Mouse (Mus musculus): ENCODE data around the gene Cldn12. TPM values are rescaled to one million over a fixed set of nuclear protein-coding genes. Genes with fewer than 3 reads are reported as not detected.

The Cldn12 gene
- polyA plus RNA-seq (2015; fragmentation: Nextera tagmentation; extraction: Ambion mirVana): 36.6 and 42.2 TPM in 2 replicates

DNA sequence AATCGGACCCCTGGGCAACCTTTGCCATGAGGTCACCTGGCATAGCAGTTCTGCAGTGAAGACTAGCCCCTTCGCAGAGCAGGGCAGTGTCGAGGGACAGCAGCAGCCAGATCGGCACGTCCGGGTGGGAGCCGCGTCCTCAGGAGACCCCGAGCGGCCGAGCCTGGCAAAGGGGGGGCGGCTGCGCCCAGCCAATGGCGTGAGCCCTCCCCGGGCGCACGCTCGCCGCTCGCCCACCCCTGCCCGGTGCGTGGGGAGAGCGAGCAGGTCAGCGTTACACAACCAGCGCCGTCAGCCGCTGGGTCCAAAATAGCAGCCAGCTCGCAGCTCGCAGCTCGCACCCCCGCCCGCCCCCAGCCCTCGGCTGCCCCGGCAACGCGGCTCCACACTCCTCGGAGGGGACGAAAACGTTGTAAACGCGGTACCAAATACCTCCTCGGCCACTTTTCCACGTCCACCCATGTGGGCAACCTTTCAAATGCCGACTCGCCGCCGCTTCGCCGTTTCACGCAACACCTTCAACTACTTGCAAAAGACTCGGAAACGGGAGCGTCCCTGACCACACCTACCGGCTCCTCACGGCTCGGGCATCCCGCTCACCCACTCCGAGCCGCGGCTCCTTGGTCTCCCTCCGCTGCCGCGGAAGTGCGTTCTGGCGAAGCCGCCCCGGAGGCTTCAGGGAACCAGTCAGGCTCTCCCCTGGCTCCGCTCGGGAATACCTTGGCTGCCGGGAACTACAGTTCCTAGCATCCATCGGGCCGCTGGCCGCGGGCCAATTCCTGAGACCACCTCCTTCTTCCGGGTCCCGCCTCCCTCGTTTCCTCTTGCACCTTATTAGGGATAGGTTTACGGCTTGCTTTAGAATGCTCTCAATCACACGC is at the start of gene Cldn12:
TSS of gene Cldn12 (minus strand) at position 763 of the 881 bp plus-strand sequence.
- WGBS: under 1% methylated on average over 79 of the region's 79 CpGs
- Histone ChIP-seq H3K27ac (ENCODE audit: low read length) (peak within 1 kb of the TSS; percentile 94), H3K9me3 (ENCODE audit: low read length) (0 out of 2 replicates have a peak, but pooled peaks cover 3% of the 10 kb centered on the region), H3K4me3 (ENCODE audit: low read length) (peak within 1 kb of the TSS; percentile 88), H3K4me1 (ENCODE audit: insufficient read depth, low read length) (peaks cover 8% of the 10 kb centered on the region), H3K9ac (replicated peaks; ENCODE audit: low read length) (peak within 1 kb of the TSS; percentile 83), H3K4me2 (replicated peaks; ENCODE audit: low read depth, low read length) (peak within 1 kb of the TSS; percentile 80), H3K36me3 (ENCODE audit: insufficient read depth, low read length) (peaks cover 3% of the 10 kb centered on the region; the same call in 1 of the 2 replicates), H3K27me3 (ENCODE audit: insufficient read depth, low read length) (no peaks in the 10 kb centered on the region)
- peak; percentile 97 for ATAC-seq (ENCODE audit: low FRiP score, low TSS enrichment)

- WGBS: 81% methylated on average over 3 of the region's 3 CpGs
Observed at GRCm38 (mm10) chr5:5562435-5562834, 47.7 kb upstream of the Cldn12 start.

DNA sequence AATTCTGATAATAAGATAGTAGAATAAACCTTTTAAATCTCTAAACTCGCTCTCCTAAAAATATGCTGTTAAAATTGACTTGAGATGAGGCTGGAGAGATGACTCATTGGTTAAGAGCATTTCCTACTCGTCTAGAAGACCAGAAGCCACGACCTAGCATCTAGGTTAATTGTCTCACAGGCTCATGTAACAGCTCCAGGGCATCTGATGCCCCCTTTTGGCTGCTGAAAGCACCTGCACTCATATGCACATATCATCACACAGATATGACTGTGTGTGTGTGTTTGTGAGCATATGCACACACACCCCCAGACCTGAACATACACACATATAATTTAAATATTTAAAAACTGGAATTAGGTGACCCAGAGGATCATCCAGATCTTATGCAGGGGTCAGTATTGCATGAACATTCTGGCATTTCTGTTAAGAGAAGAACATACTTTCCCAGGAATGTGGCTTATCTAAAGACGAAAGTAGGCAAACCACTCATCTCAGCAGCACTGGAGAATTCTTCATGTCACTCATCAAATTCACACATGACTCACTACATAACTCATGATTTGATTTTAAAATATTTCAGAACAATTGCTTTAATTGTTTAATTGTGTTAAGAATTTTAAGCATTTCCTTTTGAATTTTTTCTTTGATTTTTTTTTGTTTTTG is 46.4 kb upstream of the Cldn12 start:
- 73% methylated on average over 4 of the region's 4 CpGs for WGBS
- no peak overlapping the region for H3K27ac ChIP-seq (ENCODE audit: low read length)
- no peak for ATAC-seq (ENCODE audit: low FRiP score, low TSS enrichment)

More at GRCm38 (mm10) chr5:5562435-5562834, 47.7 kb upstream of the Cldn12 start:
- Histone ChIP-seq H3K9me3 (ENCODE audit: low read length) (no peaks in the 10 kb centered on the region), H3K36me3 (ENCODE audit: insufficient read depth, low read length) (no peaks in the 10 kb centered on the region), H3K4me2 (replicated peaks; ENCODE audit: low read depth, low read length) (no peak overlapping the region), H3K27ac (ENCODE audit: low read length) (no peak overlapping the region), H3K4me1 (ENCODE audit: insufficient read depth, low read length) (peaks cover 15% of the 10 kb centered on the region), H3K9ac (replicated peaks; ENCODE audit: low read length) (no peak overlapping the region), H3K27me3 (ENCODE audit: insufficient read depth, low read length) (no peaks in the 10 kb centered on the region), H3K4me3 (ENCODE audit: low read length) (no peak overlapping the region)
- no peak for ATAC-seq (ENCODE audit: low FRiP score, low TSS enrichment)

GRCm38 (mm10) chr5:5559798-5560197 is 45.0 kb upstream of the Cldn12 start:
- Histone ChIP-seq H3K27me3 (ENCODE audit: insufficient read depth, low read length) (no peaks in the 10 kb centered on the region), H3K36me3 (ENCODE audit: insufficient read depth, low read length) (peaks cover 3% of the 10 kb centered on the region), H3K4me2 (replicated peaks; ENCODE audit: low read depth, low read length) (peak overlapping the region; percentile 75), H3K9me3 (ENCODE audit: low read length) (no peaks in the 10 kb centered on the region), H3K9ac (replicated peaks; ENCODE audit: low read length) (peak overlapping the region; percentile 90), H3K4me1 (ENCODE audit: insufficient read depth, low read length) (peaks cover 15% of the 10 kb centered on the region), H3K27ac (ENCODE audit: low read length) (peak overlapping the region; percentile 66), H3K4me3 (ENCODE audit: low read length) (peak overlapping the region; percentile 89)
- peak; percentile 21; the same call in 1 of the 2 replicates for ATAC-seq (ENCODE audit: low FRiP score, low TSS enrichment)
- 35% methylated on average over 8 of the region's 8 CpGs for WGBS

More for the DNA sequence above, 46.4 kb upstream of the Cldn12 start:
- H3K4me3 ChIP-seq (ENCODE audit: low read length): no peak overlapping the region
- H3K4me1 ChIP-seq (ENCODE audit: insufficient read depth, low read length): peaks cover 15% of the 10 kb centered on the region
- H3K36me3 ChIP-seq (ENCODE audit: insufficient read depth, low read length): no peaks in the 10 kb centered on the region
- H3K9me3 ChIP-seq (ENCODE audit: low read length): no peaks in the 10 kb centered on the region
- no peaks in the 10 kb centered on the region for H3K27me3 ChIP-seq (ENCODE audit: insufficient read depth, low read length)
- no peak overlapping the region for H3K9ac ChIP-seq (replicated peaks; ENCODE audit: low read length)
- no peak overlapping the region for H3K4me2 ChIP-seq (replicated peaks; ENCODE audit: low read depth, low read length)

DNA sequence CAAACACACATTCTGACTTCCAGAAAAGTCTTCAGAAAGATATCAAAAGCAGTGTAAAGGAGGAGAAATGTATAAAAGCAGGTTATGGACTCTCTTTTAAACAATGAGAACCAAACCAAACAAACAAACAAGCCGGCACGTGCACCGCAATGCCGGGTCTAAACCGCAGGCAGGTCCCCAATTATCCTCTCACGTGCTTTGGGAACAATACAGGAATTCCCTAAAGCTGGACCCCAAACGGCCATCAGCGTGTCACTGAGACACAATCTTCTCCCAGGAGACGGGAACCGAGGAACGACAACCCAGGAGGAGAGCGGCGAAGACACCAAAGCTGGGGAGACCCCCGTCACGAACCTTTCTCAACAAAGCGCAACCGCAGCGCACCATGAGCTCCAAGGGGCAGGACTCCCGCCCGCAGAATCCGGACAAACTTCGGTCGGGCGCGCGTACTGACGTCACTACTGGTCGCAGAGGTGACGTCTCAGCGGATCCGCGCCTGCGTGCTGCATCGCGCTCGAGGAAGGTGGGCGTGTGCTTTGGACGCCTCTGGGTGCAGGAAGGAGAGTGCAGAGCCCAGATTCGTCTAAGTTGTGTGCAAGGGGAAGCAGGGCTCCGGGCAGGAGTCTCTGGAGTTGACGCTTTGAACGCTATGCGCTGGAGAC is 44.5 kb upstream of the Cldn12 start, which contains the start of gene Gtpbp10:
TSS of gene Gtpbp10 (minus strand) at position 460 of the 662 bp plus-strand sequence.
- Histone ChIP-seq H3K27me3 (ENCODE audit: insufficient read depth, low read length) (no peaks in the 10 kb centered on the region), H3K36me3 (ENCODE audit: insufficient read depth, low read length) (peaks cover 9% of the 10 kb centered on the region), H3K27ac (ENCODE audit: low read length) (peak within 1 kb of the TSS; percentile 66), H3K4me2 (replicated peaks; ENCODE audit: low read depth, low read length) (peak within 1 kb of the TSS; percentile 75), H3K4me1 (ENCODE audit: insufficient read depth, low read length) (peaks cover 15% of the 10 kb centered on the region), H3K4me3 (ENCODE audit: low read length) (peak within 1 kb of the TSS; percentile 89), H3K9me3 (ENCODE audit: low read length) (no peaks in the 10 kb centered on the region), H3K9ac (replicated peaks; ENCODE audit: low read length) (peak within 1 kb of the TSS; percentile 90)
- peak; percentile 99 for ATAC-seq (ENCODE audit: low FRiP score, low TSS enrichment)
- under 1% methylated on average over 43 of the region's 43 CpGs for WGBS

DNA sequence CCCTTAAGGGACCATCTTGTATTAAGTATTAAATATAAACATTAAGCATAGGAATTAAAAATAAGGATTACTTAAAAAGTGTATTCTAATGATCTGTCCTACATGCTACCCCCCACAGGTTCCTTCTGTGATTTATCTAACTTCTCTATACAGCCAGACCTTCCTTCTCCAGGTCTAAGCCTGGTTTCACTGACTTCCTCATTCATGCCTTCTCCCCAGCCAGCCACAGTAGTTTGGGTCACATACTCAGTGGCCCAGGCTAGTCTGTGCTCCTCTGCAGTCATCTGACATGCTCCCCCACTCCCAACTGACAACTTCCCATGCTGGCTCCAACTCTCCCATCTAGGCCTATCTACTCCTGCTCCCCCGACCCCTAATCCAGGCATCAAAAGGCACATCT is 36.4 kb upstream of the Cldn12 start:
- Histone ChIP-seq H3K4me2 (replicated peaks; ENCODE audit: low read depth, low read length) (no peak overlapping the region), H3K9me3 (ENCODE audit: low read length) (no peaks in the 10 kb centered on the region), H3K27ac (ENCODE audit: low read length) (no peak overlapping the region), H3K9ac (replicated peaks; ENCODE audit: low read length) (no peak overlapping the region), H3K4me3 (ENCODE audit: low read length) (no peak overlapping the region), H3K4me1 (ENCODE audit: insufficient read depth, low read length) (no peaks in the 10 kb centered on the region), H3K27me3 (ENCODE audit: insufficient read depth, low read length) (no peaks in the 10 kb centered on the region), H3K36me3 (ENCODE audit: insufficient read depth, low read length) (peaks cover 41% of the 10 kb centered on the region)
- no peak for ATAC-seq (ENCODE audit: low FRiP score, low TSS enrichment)
- 85% methylated on average over 1 of the region's 1 CpGs for WGBS

GRCm38 (mm10) chr5:5540385-5540784 is 25.6 kb upstream of the Cldn12 start:
- Histone ChIP-seq H3K36me3 (ENCODE audit: insufficient read depth, low read length) (peaks cover 37% of the 10 kb centered on the region), H3K27me3 (ENCODE audit: insufficient read depth, low read length) (no peaks in the 10 kb centered on the region), H3K27ac (ENCODE audit: low read length) (no peak overlapping the region), H3K4me1 (ENCODE audit: insufficient read depth, low read length) (no peaks in the 10 kb centered on the region), H3K4me3 (ENCODE audit: low read length) (no peak overlapping the region), H3K4me2 (replicated peaks; ENCODE audit: low read depth, low read length) (no peak overlapping the region), H3K9me3 (ENCODE audit: low read length) (no peaks in the 10 kb centered on the region), H3K9ac (replicated peaks; ENCODE audit: low read length) (no peak overlapping the region)
- no peak for ATAC-seq (ENCODE audit: low FRiP score, low TSS enrichment)
- WGBS: 82% methylated on average over 3 of the region's 3 CpGs

DNA sequence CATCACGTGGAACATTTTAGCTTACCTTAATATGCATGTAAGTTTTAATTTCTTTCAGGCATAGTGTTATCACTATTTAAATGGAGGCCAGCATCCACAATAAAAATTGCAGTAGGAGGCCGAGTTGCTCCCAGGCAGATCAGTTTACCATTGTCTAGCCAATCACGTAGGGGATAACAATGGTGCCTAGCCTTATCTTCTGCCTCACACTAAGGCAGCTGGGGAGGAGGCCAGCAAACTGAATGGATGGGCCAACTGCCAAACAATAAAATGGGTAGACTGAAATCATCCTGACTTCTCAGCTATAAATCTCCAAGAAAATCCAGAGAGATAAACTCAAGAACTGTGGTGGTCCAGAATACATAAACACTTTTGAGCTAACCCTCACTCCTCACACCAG is 25.0 kb upstream of the Cldn12 start:
- Histone ChIP-seq H3K4me3 (ENCODE audit: low read length) (no peak overlapping the region), H3K4me2 (replicated peaks; ENCODE audit: low read depth, low read length) (no peak overlapping the region), H3K4me1 (ENCODE audit: insufficient read depth, low read length) (no peaks in the 10 kb centered on the region), H3K9ac (replicated peaks; ENCODE audit: low read length) (no peak overlapping the region), H3K27me3 (ENCODE audit: insufficient read depth, low read length) (no peaks in the 10 kb centered on the region), H3K36me3 (ENCODE audit: insufficient read depth, low read length) (peaks cover 37% of the 10 kb centered on the region), H3K27ac (ENCODE audit: low read length) (no peak overlapping the region), H3K9me3 (ENCODE audit: low read length) (no peaks in the 10 kb centered on the region)
- no peak for ATAC-seq (ENCODE audit: low FRiP score, low TSS enrichment)
- 70% methylated on average over 3 of the region's 3 CpGs for WGBS

GRCm38 (mm10) chr5:5536131-5536530 is 21.4 kb upstream of the Cldn12 start:
- peaks cover 16% of the 10 kb centered on the region for H3K36me3 ChIP-seq (ENCODE audit: insufficient read depth, low read length)
- 89% methylated on average over 1 of the region's 1 CpGs for WGBS
- H3K27ac ChIP-seq (ENCODE audit: low read length): no peak overlapping the region
- no peak for ATAC-seq (ENCODE audit: low FRiP score, low TSS enrichment)
- H3K4me1 ChIP-seq (ENCODE audit: insufficient read depth, low read length): no peaks in the 10 kb centered on the region
- H3K4me3 ChIP-seq (ENCODE audit: low read length): no peak overlapping the region
- H3K4me2 ChIP-seq (replicated peaks; ENCODE audit: low read depth, low read length): no peak overlapping the region
- no peaks in the 10 kb centered on the region for H3K27me3 ChIP-seq (ENCODE audit: insufficient read depth, low read length)
- no peak overlapping the region for H3K9ac ChIP-seq (replicated peaks; ENCODE audit: low read length)
- no peaks in the 10 kb centered on the region for H3K9me3 ChIP-seq (ENCODE audit: low read length)

Data from kidney, embryonic 16.5 days (tissue).